Mouse (Mus musculus) NIH3T3 (cell line): ENCODE data around the gene Dennd4a.

Experiments used
- DNase-seq: peaks from one replicate; pipeline ENCODE4 v3.0.0-alpha.2; 2012; ENCODE audit warnings: low read depth

Gene Dennd4a

GRCm38 (mm10) chr9:64790673-64791660, 20.2 kb upstream of the Dennd4a start:
- peak; percentile 49 for DNase-seq

GRCm38 (mm10) chr9:64791676-64792075, 19.5 kb upstream of the Dennd4a start:
- peak; percentile 68 for DNase-seq

DNA sequence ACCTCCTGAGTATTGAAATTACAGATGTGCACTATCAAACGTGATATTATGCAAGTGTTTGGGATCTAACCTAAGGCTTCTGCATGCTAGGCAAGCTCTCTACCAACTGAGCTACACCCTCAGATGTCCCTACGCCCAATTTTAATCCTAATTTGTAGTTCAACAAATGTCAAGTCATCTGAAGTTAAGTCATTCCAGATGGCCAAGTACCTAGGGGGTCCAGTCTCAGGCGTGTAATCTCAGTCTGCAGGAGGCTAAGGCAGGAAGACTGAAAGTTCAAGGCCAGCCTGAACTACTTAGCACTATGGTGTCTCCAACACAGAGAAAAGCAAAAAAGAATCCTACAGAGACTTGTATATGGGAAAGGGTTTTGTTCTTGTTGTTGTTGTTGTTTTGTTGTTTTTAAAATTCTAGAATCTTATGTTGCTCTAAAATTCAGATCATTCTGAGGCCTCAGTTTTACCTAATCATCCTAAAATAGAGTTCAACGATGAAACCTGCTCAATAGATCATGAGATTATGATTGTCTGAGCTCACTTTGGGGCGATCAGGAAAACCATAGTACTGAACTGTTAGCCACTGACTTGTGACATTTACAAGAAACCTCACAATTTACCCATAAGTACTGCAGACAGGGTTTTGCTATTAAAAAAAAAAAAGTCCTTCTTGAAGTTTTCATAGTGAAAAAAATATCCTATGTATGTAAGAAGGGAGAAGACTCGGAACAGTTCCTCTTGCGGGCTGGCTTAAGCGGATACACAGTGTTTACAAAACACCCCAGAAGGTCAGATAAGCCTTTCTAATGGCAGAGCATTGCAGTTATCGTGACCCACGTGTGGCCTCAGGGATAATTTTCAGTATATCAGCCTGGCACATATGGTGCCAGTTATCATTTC, 18.5 kb upstream of the Dennd4a start:
- DNase-seq: no peak

- DNase-seq: no peak
These were observed 17.9 kb upstream of the Dennd4a start for GRCm38 (mm10) chr9:64793275-64793590.

GRCm38 (mm10) chr9:64793794-64794193, 17.3 kb upstream of the Dennd4a start:
- no peak for DNase-seq

- DNase-seq: peak; percentile 65
These were observed 16.4 kb upstream of the Dennd4a start for GRCm38 (mm10) chr9:64794448-64795420.

DNA sequence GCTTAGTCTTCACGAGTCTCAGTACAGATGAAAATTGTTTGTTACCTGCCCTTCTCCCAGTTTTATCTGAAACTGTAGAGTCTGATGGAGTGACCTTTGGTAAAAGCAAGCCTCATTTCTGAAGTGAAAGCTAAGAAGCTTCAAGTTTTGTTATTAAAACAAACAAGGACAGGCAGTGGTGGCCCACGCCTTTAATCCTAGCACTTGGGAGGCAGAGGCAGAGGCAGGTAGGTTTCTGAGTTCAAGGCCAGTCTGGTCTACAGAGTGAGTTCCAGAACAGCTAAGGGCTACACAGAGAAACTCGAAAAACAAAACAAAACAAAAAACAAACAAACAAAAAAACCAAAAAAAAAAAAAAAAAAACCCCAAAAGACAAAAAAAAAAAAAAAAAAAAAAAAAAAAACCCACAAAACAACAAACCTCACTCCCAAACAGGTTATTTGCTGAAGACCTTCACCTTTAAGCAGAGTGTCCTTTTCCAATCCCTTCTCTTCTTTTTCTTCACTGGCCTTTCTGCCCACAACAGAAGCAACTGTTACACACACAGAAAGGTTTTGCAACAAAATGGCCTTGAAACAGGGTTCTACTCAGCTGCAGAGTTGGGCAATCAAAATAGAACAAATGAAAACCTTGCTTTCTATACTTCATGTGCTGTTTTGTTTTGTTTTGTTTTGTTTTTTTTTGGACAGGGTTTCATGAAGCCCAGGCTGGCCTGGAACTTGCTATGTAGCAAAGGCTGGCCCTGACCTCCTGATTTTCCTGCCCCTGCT, 15.1 kb upstream of the Dennd4a start:
- DNase-seq: no peak

DNA sequence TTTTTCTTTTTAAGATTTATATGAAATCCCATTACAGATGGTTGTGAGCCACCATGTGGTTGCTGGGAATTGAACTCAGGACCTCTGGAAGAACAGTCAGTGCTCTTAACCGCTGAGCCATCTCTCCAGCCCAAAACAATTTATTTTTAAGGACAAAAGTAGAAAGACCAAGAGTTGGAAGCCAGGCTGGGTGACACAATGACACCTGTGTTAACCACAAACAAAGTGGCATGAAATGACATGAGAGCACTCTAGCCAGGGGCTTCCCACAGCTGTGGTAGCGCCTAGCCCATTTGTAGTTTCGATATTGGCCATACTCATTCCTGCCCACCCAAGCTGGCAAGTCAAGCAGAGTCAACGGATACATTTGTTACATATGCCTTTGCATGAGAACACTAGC, 13.7 kb upstream of the Dennd4a start:
- DNase-seq: no peak

DNA sequence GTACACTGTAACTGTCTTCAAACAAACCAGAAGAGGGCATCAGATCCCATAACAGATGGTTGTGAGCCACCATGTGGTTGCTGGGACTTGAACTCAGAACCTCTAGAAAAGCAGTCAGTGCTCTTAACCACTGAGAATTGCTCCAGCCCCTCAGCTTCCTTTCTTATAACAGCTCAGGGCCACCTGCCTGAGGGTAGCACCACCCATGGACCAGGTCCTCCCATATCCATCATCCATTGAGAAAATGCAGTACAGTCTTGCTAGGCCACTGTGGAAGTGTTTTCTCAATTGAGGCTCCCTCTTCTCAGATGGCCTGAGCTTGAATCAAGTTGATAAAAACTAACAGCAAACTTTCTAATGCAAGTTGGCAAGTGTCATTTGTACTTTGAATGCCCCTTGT, 13.0 kb upstream of the Dennd4a start:
- DNase-seq: no peak

DNA sequence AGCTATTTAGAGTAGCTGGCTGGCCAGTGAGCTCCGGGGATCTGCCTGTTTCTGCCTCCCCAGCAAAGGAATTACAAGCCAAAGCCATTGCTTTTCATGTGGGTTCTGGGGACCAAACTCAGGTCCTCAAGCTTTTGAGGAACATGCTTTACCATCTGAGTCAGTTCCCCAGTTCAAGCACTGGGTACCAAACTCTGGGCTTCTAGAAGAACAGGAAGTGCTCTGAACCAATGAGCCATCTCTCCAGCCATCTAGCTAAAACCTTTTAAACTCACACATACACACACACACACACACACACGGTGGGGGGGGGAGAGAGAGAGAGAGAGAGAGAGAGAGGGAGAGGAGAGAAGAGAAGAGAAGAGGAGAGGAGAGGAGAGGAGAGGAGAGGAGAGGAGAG, 12.3 kb upstream of the Dennd4a start:
- no peak for DNase-seq

GRCm38 (mm10) chr9:64799504-64799903, 11.6 kb upstream of the Dennd4a start:
- DNase-seq: no peak

DNA sequence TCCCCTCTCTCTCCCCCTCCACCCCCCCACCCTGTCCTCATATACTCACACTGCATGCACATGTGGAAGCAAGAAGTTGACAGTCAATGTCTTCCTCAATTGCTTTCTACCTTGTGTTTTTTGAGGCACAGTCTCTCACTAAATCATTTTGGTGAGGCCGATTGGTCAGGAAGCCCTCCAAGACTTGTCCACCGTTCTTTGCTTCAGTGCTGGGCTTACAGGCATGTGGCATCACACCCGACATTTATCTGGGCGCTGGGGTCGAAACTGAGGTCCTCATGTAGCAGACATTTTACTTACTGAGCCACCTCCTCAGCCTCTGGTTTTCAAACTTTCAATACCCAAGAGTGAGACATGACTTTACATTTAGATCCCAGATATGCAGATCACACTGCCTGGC, 8.6 kb upstream of the Dennd4a start:
- no peak for DNase-seq

GRCm38 (mm10) chr9:64803373-64804214, 7.5 kb upstream of the Dennd4a start:
- DNase-seq: no peak

GRCm38 (mm10) chr9:64805875-64806274, 5.3 kb upstream of the Dennd4a start:
- peak; percentile 50 for DNase-seq

DNA sequence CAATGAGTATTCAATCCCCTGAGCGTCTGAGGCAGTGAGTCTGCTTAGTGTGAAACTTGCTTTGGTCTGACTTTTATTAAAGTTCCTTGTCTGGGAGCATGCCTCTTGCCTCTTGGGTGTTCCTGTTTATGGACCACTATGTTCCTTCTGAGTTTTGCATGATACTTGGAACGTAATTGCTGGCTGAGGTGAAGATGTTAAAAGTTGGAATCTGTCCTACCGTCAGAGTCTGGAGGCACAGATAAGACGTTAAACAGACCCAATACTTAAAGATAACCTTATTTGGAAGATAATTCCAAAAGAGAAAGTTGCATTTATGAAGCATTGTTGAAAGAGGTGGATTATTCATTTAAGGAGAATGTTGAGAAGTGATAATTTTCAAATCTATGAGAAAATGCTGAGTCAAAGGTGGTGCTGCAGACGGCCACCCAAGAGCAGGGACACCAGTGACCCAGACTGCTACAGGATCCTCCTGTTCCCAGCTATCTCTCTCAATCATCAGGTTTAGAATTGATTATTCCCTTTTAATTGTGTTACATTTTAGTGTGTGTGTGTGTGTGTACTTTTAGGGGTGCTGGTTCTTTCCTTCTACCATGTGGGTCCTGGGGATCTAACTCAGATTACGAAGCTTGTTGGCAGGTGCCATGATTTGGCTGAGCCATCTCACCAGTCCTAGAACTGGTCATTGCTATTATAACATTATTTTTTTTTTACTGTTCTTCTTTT, 4.6 kb upstream of the Dennd4a start:
- DNase-seq: no peak

GRCm38 (mm10) chr9:64807061-64807808, 3.9 kb upstream of the Dennd4a start:
- no peak for DNase-seq

DNA sequence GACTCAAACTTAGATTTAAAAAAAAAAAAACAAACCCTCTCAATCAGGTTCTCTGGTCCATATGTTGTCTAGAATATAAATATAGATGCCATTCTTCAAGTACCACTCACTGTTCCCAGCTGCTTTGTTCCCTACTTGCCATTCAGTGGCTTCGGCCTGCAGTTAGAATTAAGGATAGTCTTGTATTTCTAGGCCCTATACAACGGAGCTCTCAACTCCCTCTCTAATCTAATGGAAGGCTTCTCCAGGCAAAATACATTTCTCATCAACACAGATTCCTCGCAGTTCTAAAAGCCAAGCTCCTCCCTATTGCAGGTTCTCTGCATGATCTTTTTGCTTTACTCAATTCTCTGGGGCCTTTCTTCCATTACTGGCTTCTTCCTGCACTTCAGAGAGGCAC, 1.3 kb upstream of the Dennd4a start:
- DNase-seq: no peak
